Mouse (Mus musculus): ENCODE measurements around the gene Ttc24.

The Ttc24 gene

GRCm38 (mm10) chr3:88077441-88077840 is 663 bp downstream of the Ttc24 start:
- no peak for DNase-seq (ENCODE audit: low spot score)

- no peak for DNase-seq (ENCODE audit: low spot score)
Observed at GRCm38 (mm10) chr3:88074766-88075165, 3.3 kb downstream of the Ttc24 start.

GRCm38 (mm10) chr3:88074351-88074750 is 3.8 kb downstream of the Ttc24 start:
- DNase-seq (ENCODE audit: low spot score), result no peak

- no peak for DNase-seq (ENCODE audit: low spot score)
Observed at GRCm38 (mm10) chr3:88073631-88074030, 4.5 kb downstream of the Ttc24 start.

- peak; percentile 31 for DNase-seq (ENCODE audit: low spot score)
Observed at GRCm38 (mm10) chr3:88071783-88072182, 6.3 kb downstream of the Ttc24 start.

- DNase-seq (ENCODE audit: low spot score), result no peak
Observed at GRCm38 (mm10) chr3:88068386-88068785, 9.7 kb downstream of the Ttc24 start.

- DNase-seq (ENCODE audit: low spot score), result peak; percentile 41
Observed at GRCm38 (mm10) chr3:88057902-88058696, 20.0 kb downstream of the Ttc24 start, which contains the start of gene Naxe. Naxe (minus strand) TSS chr3:88058495.

GRCm38 (mm10) chr3:88057030-88057429 is 21.1 kb downstream of the Ttc24 start:
- DNase-seq (ENCODE audit: low spot score), result no peak

GRCm38 (mm10) chr3:88049532-88049931 is 28.6 kb downstream of the Ttc24 start:
- DNase-seq (ENCODE audit: low spot score), result no peak

GRCm38 (mm10) chr3:88042661-88043421 is 35.3 kb downstream of the Ttc24 start, which contains the start of gene Gpatch4:
Gpatch4 (plus strand) TSS chr3:88043108.
- DNase-seq (ENCODE audit: low spot score), result no peak

- DNase-seq (ENCODE audit: low spot score), result no peak
Observed at GRCm38 (mm10) chr3:88035561-88036293, 42.4 kb downstream of the Ttc24 start.

- DNase-seq (ENCODE audit: low spot score), result no peak
Observed at GRCm38 (mm10) chr3:88033506-88033905, 44.6 kb downstream of the Ttc24 start.

GRCm38 (mm10) chr3:88030608-88031395 is 47.3 kb downstream of the Ttc24 start:
- no peak for DNase-seq (ENCODE audit: low spot score)

- no peak for DNase-seq (ENCODE audit: low spot score)
Observed at GRCm38 (mm10) chr3:88027434-88028186, 50.5 kb downstream of the Ttc24 start, which contains the start of gene Hapln2. Hapln2 (minus strand) TSS chr3:88027583.

- DNase-seq (ENCODE audit: low spot score), result no peak
Observed at GRCm38 (mm10) chr3:88026823-88027222, 51.3 kb downstream of the Ttc24 start.

- no peak for DNase-seq (ENCODE audit: low spot score)
Observed at GRCm38 (mm10) chr3:88023192-88024074, 54.7 kb downstream of the Ttc24 start.

- no peak for DNase-seq (ENCODE audit: low spot score)
Observed at GRCm38 (mm10) chr3:88022322-88023191, 55.5 kb downstream of the Ttc24 start.

Data from urinary bladder, postnatal 10 days (tissue).